Mouse (Mus musculus): ENCODE measurements around the gene Neu2.
"Not testable (repeated sequence)": the region's sequence is repeated elsewhere in the genome, so short reads cannot be mapped to it uniquely, and the experiment has no call there.

The Neu2 gene

DNA sequence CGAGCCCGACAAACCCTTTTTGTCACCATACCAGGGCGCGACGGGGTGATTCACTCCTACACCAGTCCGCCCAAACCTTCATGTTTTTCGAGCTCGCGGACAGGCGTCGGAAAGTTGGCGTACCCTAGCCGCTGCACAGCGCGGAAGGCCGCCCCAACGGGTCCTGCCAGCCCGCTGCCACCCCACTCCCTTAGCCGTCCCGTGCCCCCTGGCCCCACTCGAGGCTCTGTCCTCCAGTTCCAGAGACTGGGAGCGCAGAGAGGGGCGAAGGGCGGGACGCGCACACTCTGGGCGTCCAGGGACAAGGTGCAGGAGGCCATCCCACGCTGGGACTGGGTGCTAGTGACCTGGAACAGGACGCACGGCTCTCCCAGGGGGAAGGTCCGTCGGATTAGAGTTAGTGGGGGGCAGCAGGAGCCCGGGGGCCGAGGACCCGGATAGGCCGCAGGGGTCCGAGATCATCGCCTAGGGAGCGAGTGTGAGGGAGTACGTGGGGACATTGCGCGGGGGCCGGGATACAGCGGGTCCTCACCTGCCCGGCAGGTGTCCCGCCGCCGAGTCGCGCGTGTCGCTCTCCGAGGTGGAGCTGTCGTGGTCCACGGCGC lies at the start of gene Neu2:
Gene Neu2 (plus strand): TSS at position 329 of the 605 bp plus-strand sequence.
- no peak for TF ChIP-seq GATA4 (IDR thresholded peaks at IDR 0.05; ENCODE audit: insufficient replicate concordance, low read length)

DNA sequence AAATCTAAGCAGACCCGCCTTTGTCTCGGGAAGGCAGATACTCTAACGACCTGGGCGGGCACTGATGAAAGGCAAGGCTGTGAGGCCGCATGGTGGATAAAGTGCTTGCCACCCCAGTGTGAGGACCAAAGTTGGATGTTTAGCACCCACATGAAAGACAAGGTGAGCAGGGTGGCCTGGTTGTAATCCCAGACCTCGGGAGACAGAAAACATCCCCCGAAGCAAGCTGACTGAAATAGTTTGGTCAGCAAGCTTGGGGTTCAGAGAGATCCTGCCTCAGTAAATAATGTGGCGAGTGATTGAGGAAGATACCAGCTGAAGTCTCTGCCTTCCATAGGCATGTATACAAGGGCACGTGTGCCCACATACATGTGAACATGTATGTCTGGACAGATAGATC lies 42.2 kb upstream of the Neu2 start:
- TF ChIP-seq GATA4 (IDR thresholded peaks at IDR 0.05; ENCODE audit: insufficient replicate concordance, low read length) = no peak

DNA sequence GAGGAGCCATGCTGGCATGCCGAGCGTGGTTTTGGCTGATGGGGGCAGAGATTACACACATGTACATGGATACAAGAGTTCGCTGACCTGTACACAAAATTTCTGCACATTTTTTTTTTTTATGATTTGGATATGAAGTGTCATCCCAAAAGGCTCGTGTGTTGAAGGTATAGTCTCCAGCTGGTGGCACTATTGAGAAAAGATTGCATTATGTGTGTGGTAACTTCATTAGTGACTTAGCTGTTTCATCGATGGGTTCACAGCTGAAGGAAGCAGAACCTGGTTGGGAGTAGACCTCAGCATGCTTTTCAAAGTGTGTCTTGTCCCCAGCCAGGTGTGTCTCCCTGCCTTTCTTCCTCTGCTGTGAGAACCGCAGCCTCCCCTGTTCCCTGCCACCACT lies 41.4 kb upstream of the Neu2 start:
- TF ChIP-seq GATA4 (IDR thresholded peaks at IDR 0.05; ENCODE audit: insufficient replicate concordance, low read length) = no peak

DNA sequence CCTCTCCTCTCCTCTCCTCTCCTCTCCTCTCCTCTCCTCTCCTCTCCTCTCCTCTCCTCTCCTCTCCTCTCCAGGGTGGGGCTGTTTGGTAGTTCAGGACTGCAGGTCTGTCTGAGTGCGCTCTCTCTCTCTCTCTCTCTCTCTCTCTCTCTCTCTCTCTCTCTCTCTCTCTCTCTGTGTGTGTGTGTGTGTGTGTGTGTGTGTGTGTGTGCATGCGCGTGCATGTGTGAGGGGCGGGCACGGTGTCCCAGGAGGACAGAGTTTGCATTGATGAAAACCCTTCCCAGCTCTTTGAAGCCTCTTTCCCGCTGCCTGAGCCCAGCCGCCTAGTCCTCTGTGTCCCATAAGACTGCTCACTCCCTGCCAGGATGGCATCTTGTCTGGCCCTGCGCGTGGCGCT lies 39.7 kb upstream of the Neu2 start, which contains the start of gene Snorc:
Gene Snorc (plus strand): TSS at position 301 of the 400 bp plus-strand sequence.
- not testable (repeated sequence) for TF ChIP-seq GATA4 (IDR thresholded peaks at IDR 0.05; ENCODE audit: insufficient replicate concordance, low read length)

DNA sequence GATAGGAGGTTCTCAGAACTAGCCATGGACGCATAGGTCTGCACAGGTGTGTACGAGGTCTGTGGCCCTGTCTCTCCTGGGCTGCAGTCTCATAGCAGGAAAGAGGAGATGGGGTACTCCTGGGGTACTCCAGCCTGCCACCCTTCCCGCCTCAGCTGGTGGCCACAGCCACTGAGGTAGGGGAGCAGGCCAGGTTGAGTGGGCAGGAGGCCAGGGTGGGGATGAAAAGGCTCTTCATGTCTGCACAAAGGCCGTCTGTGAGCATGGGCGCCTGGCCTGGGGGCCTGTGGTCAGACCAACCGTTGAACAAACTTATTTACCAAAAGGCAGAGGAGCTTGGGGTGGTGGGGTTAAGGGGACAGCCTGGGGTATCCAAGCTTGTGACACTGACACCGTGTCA lies 37.8 kb upstream of the Neu2 start:
- no peak for TF ChIP-seq GATA4 (IDR thresholded peaks at IDR 0.05; ENCODE audit: insufficient replicate concordance, low read length)

DNA sequence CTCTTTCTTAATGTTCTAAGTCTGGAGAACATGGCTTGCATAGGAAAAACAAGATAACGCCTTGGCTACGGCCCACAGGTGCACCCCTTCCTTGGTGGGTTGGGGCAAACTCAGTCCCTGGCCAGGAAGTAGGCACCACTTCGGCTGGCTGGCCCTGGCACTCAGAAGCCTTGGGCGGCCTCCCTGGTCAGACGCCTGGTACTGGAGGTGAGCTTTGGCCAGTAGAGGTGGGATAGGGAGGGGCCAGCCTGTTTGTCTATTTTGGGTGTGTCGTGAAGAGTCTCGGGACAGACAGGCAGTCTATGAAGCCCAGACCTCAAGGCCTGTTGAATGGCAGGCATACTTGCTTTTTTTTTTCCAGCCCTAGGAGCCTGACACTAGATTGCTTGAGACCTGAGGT lies 37.1 kb upstream of the Neu2 start:
- TF ChIP-seq GATA4 (IDR thresholded peaks at IDR 0.05; ENCODE audit: insufficient replicate concordance, low read length) = no peak

DNA sequence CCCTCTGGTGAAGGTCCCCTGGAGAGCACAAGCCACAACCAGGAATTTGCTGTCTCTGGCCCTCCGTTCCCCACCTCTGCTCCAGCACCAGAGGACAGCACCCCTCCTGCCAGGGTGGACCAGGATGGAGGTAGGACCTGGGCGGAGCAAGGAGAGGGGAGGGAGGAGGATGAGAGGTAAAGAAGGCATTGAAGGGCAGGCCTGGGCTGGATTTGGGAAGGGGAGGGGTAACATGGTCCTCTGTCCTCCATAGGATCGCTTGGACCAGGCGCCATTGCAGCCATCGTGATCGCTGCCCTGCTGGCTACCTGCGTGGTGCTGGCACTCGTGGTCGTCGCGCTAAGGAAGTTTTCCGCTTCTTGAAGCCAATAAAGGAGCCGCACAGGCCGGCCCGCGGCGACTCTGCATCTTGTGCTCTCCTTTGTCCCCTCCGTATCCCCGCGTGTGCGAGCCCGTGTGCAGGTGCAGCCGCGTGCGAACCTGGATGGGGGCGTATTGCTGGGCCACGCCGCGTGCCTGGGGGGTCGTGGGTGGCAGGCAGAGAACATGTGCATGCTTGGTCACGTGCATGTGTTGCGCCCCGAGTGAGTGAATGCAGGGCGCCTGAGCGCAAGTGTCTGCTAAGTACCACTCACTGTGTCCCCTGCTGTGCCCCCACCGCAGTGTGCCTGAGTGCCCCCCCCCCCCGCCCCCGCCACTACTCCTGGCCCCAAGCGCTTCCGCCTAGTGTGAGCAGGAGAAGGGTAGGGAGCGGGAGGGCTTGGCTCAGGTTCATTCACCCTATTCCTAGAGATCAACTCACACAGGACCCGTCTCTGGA lies 34.4 kb upstream of the Neu2 start:
- no peak for TF ChIP-seq GATA4 (IDR thresholded peaks at IDR 0.05; ENCODE audit: insufficient replicate concordance, low read length)

DNA sequence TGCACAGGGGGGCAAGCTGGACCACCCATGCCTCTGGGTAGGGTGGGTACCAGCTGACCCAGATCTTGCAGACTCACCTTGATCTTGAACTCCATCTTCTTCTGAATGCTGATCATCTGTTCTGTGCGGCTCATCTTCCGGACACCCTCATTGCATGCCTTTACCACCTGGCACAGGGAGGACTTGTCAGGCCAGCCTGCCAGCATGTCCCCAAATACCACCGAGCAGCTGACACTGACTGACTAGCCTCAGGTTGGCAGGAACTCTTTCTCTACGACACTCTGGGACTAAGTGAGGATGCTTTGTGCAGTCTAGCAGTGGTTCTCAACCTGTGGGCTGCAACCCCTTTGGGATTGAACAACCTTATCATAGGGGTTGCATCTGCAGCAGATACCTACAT lies 27.1 kb upstream of the Neu2 start:
- TF ChIP-seq GATA4 (IDR thresholded peaks at IDR 0.05; ENCODE audit: insufficient replicate concordance, low read length) = no peak

DNA sequence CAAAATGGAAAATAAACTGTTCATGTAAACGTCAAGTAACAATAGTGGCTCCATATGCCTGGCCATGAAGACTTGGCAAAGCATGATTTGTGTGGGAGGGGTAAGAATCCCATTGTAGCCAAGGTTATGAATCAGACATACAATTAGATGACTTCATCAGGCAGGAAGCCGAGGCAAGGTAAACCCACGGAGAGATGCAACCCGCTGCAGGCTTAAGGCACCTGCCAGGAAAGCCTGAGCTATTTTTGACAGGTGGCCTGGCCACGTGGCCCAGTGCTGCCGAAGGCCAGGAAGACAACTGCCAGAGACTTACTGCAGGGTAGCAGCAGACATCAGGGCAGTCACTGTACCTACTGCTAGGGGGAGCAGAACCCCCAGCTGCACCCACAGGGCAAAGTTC lies 23.3 kb upstream of the Neu2 start:
- no peak for TF ChIP-seq GATA4 (IDR thresholded peaks at IDR 0.05; ENCODE audit: insufficient replicate concordance, low read length)

DNA sequence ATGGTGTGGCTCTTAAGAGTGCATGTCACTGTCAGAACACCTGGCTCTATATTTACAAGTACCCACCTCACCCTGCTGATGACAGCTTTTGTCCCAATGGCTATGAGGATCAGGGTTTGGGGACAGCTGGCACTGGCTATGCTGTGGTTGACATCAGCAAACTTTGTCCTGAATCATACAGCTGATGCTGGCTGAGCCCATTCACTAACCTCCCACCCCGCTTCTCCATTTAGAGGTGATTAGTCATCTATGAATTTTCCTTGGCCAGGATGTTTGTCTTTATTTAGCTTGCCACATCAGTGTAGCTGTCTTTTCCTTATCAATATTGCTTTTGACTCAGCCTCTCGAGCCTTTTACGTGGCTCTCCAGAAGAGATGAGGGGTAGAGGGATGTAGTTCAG lies 17.4 kb upstream of the Neu2 start:
- TF ChIP-seq GATA4 (IDR thresholded peaks at IDR 0.05; ENCODE audit: insufficient replicate concordance, low read length) = no peak

DNA sequence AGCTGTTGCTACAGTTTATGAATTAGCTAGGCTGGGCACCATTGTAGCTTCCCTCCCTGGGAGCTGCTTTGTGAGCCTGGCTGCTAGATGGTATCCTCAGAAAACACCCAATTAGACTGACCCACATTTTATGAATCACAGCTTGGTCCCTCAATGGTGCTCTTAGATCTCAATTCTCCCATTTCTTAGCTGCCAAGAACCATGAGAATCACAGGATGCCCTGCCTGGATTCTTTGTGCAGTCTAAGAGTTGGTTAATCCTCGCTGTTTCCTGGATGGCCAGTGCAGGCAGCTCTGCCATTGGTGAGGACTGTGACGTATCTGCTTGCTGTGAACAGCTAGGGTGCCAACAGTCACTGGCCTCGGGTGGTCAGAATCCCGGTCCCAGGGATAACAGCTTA lies 16.1 kb upstream of the Neu2 start:
- TF ChIP-seq GATA4 (IDR thresholded peaks at IDR 0.05; ENCODE audit: insufficient replicate concordance, low read length) = no peak

DNA sequence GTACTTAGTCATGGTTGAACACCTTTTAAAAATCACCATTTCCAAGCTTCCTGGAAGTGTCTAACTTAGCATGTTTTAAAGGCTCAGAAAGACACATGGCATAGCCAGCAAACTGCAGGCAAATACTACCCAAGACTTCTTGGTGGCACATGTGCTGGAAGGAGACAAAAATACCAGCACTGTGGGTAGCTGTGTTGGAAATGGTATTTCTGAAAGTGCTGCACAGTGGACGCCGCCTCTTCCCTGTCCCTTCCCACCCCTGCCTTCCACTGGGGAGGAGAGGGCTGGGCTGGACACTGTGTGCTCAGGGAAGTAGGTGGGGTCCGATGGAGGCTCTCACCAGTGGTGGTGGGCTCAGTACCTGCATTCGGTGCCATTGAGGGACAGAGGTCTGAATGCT lies 4.2 kb upstream of the Neu2 start:
- TF ChIP-seq GATA4 (IDR thresholded peaks at IDR 0.05; ENCODE audit: insufficient replicate concordance, low read length) = no peak

DNA sequence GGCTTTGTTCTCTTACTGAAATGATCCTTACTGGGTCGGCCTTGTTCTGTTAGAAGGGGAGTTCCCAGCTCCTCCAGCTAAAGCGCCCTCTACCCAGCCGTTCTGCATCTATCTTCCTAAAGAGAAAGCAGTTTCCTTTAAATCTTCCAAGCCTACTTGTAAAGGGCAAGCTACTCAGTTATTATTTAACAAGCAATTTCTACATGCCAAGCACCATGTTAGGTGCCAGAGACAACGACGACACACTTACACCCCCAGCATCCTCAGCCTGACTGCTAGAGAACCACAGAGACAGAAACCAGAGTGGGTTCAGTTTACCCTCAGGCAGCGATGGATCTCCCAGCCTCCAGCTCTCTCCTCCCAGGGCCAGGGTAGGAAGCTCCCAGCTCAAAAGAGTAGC lies 1.8 kb upstream of the Neu2 start:
- TF ChIP-seq GATA4 (IDR thresholded peaks at IDR 0.05; ENCODE audit: insufficient replicate concordance, low read length) = no peak

DNA sequence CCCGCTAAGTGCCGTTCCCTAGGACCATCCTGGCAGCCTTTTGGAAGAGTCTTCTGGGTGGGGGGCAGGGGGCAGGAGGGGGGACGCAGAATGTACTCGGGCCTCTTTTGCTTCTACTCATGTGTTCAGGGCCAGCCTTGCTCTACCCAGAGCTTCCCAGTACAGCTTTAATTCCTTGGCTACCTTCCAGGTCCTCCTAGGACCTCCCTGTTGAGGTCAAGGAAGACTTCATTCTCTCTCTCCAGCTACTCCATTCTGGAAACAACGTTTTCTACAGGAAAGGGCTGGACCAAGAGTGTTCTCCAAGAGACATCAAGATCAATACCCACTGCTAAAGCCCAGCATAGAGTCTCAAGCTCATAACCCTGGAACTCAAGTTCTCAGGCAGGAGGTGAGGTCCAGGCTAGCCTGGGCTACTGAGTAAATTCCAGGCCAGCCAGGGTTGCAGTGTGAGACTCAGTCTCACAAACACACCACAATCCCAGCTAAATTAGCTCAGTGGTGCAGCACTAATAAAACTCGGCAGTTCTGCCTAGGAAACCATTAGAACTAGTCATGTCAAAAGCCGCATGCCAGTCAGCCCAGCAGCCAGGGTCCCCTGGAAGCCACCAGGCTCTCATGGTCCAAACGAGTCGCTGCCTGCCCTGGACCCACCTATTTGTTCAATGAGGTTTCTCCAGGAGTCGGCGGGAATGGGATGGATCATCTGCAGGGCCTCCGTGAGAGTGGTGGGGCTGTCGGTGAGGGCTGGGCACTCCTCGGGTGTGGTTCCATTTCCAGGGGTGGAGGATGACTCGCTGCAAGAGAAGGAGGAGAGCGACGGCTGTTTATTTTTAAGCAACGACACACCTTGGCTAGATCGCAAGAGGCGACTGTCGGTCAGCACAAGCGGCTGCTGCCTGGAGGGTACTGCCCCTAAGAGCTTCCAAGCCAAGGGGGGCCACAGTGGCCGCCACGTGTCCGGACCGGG lies 813 bp upstream of the Neu2 start:
- no peak for TF ChIP-seq GATA4 (IDR thresholded peaks at IDR 0.05; ENCODE audit: insufficient replicate concordance, low read length)

DNA sequence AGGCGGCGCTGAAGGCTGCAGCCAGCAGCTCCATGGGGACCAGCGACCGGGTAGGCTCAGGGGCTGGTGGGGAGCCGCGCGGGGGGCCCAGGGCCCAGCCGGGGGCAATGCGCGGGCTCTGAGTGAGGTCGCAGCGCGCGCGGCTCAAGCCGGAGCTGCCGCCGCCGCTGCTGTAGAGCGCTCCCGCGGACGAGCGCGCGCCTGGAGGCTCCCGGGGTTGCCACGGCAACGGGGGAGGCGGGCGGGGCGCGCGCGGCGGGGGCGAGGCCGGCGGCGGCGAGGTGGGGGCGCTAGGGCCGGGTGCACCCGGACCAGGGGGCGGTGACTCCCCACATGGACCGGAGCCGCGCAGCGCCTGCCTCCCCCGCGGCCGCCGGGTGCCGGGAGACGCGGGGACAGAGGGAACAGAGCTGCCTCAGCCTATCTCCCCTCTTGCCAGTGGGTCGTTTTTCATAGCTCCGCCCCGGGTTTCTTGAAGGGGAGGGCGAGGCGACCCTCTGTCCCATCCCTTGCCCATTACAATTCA lies 540 bp downstream of the Neu2 start:
- no peak for TF ChIP-seq GATA4 (IDR thresholded peaks at IDR 0.05; ENCODE audit: insufficient replicate concordance, low read length)

Data from liver, adult (tissue).